Mouse (Mus musculus) central nervous system, embryonic 14 days (tissue): ENCODE results near the gene Hk1. TPM values are rescaled to one million over a fixed set of nuclear protein-coding genes. Genes with fewer than 3 reads are reported as not detected.

Experiments used
- polyA plus RNA-seq: library from polyadenylated mRNA; depleted of rRNA; stranded (reverse); fragments of >200 nt; gene quantifications from 2 replicates; pipeline ENCODE4 v1.2.3, GENCODE M21; 2012; rRNA removed

The Hk1 gene
- polyA plus RNA-seq = 65.6 and 72.5 TPM in 2 replicates

GRCm38 (mm10) chr10:62379808-62380207 lies at the start of gene Hk1:
Gene Hk1, minus strand, starts transcription at chr10:62379908.

GRCm38 (mm10) chr10:62422255-62422654 lies 42.5 kb upstream of the Hk1 start, which contains the start of gene Hkdc1:
Gene Hkdc1, minus strand, starts transcription at chr10:62422491.

GRCm38 (mm10) chr10:62252000-62252488 lies 127.7 kb downstream of the Hk1 start, which contains the start of gene Tacr2:
Gene Tacr2, plus strand, starts transcription at chr10:62252438.

DNA sequence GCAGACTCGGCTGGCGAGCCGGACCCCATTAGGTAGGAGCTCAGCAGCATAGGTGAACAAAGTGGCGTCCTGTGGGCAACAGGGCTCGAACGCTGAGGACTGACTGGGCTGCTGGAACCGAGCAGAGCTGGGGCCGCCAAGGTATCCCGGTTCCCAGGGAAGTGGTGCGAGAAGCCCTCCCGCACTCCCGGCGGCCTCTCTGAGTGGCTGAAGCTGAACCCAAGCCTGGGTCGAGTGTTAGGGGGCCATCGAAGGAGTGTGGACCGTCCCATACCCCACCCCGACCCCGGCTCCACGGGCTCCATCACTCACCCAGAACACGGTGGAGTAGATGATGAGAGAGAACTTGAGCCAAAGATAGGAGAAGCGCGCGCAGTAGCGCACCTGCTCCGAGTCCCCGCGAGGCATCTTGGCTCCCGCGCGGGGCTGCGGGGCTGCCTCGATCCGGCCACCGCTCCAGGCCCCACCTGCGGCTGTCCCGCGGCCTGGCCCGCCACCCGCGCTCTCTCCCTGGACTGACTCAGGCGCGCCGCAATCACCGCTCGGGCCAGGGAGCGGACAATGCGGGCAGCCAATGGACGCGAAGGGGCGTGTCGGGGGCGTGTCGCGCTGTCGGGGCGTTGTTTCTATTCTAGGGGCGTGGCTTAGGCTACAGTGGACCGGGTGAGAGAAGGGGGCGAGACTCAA lies 148.9 kb downstream of the Hk1 start, which contains the start of gene Tspan15:
Gene Tspan15, minus strand, starts transcription at position 544 of the 687 bp plus-strand sequence.

Other genes with a start within 250 kb of the Hk1 start
- gene Neurog3, start 246.8 kb downstream of the Hk1 start, polyA plus RNA-seq = 0.23 and 0.31 TPM in 2 replicates
- 68.2 and 81.4 TPM in 2 replicates for gene Fam241b, start 236.0 kb downstream of the Hk1 start, polyA plus RNA-seq
- gene Tspan15, start 148.7 kb downstream of the Hk1 start, polyA plus RNA-seq = 12.5 and 15.0 TPM in 2 replicates
- gene Tacr2, start 127.5 kb downstream of the Hk1 start, polyA plus RNA-seq = 0.04 TPM in 1 of 2 replicates, not detected in the other
- 0.52 and 0.68 TPM in 2 replicates for gene Hkdc1, start 42.6 kb upstream of the Hk1 start, polyA plus RNA-seq
- 0.80 and 0.95 TPM in 2 replicates for gene 4930507D05Rik, start 69.6 kb upstream of the Hk1 start, polyA plus RNA-seq
- gene Supv3l1, start 69.8 kb upstream of the Hk1 start, polyA plus RNA-seq = 30.7 and 31.3 TPM in 2 replicates
- gene Vps26a, start 106.9 kb upstream of the Hk1 start, polyA plus RNA-seq = 26.5 and 29.8 TPM in 2 replicates
- gene Srgn, start 147.5 kb upstream of the Hk1 start, polyA plus RNA-seq = 6.1 and 9.6 TPM in 2 replicates
- gene Kif1bp, start 198.5 kb upstream of the Hk1 start, polyA plus RNA-seq = 62.4 and 68.2 TPM in 2 replicates
- 46.7 and 50.2 TPM in 2 replicates for gene Ddx21, start 222.4 kb upstream of the Hk1 start, polyA plus RNA-seq